Mouse (Mus musculus) MEL (cell line): ENCODE measurements around the gene Rad21l. TPM values are rescaled to one million over a fixed set of nuclear protein-coding genes. Genes with fewer than 3 reads are reported as not detected.

ENCODE experiments used
- DNase-seq: peaks from one replicate; pipeline ENCODE4 v3.0.0; 2011; ENCODE audit warnings: low read depth, low spot score
- H3K27ac ChIP-seq: 2 replicates; pipeline ENCODE4 v1.5.1; 2012; ENCODE audit warnings: low read depth, mild to moderate bottlenecking, control low read depth, low read length, moderate library complexity; ENCODE audit not compliant: control insufficient read depth
- H3K27me3 ChIP-seq, 2 experiments: fragments of 150-350 bp in 1 of 2; sonication (generic) in 1 of 2; 2 replicates each; pipeline ENCODE4 v1.6.1; 2012; ENCODE audit warnings: low read length in 2 of 2, mild to moderate bottlenecking in 2 of 2, improper control_type of control experiment in 1 of 2, moderate library complexity in 1 of 2; ENCODE audit not compliant: insufficient read depth in 2 of 2, control insufficient read depth in 1 of 2
- H3K36me3 ChIP-seq, 2 experiments: 2 replicates each; pipeline ENCODE4 v1.6.1; 2012 to 2014; ENCODE audit warnings: low read length in 2 of 2, improper control_type of control experiment in 1 of 2, inconsistent platforms in 1 of 2, mild to moderate bottlenecking in 1 of 2; ENCODE audit not compliant: insufficient read depth in 2 of 2, control insufficient read depth in 1 of 2
- H3K4me1 ChIP-seq, 2 experiments: fragments of 150-350 bp in 1 of 2; sonication (generic) in 1 of 2; 2 replicates each; pipeline ENCODE4 v1.6.1; 2012; ENCODE audit warnings: low read length in 2 of 2, improper control_type of control experiment in 1 of 2, mild to moderate bottlenecking in 1 of 2; ENCODE audit not compliant: insufficient read depth in 2 of 2, control insufficient read depth in 1 of 2
- H3K4me3 ChIP-seq, 2 experiments: fragments of 150-350 bp in 1 of 2; sonication (generic) in 1 of 2; 2 replicates each; pipeline ENCODE4 v1.5.1; 2012; ENCODE audit warnings: low read depth in 2 of 2, low read length in 2 of 2, mild to moderate bottlenecking in 2 of 2, moderate library complexity in 2 of 2, control low read depth in 1 of 2, improper control_type of control experiment in 1 of 2; ENCODE audit not compliant: control insufficient read depth in 1 of 2, insufficient read depth in 1 of 2
- H3K79me2 ChIP-seq: 2 replicates; pipeline ENCODE4 v1.6.1; 2012; ENCODE audit warnings: mild to moderate bottlenecking, low read length, moderate library complexity; ENCODE audit not compliant: control insufficient read depth, poor library complexity, insufficient read depth
- H3K9ac ChIP-seq: 2 replicates; pipeline ENCODE4 v1.6.1; 2012; ENCODE audit warnings: low read depth, mild to moderate bottlenecking, control low read depth, low read length, moderate library complexity; ENCODE audit not compliant: control insufficient read depth, poor library complexity, severe bottlenecking
- H3K9me3 ChIP-seq: fragments of 150-350 bp; sonication (generic); replicated peaks from 2 replicates; pipeline ENCODE4 v1.6.1; 2012; ENCODE audit warnings: mild to moderate bottlenecking, low read length, improper control_type of control experiment, moderate library complexity; ENCODE audit not compliant: insufficient read depth
- CHD2 ChIP-seq: IDR thresholded peaks from 2 replicates; pipeline ENCODE4 v1.6.1; 2011; ENCODE audit warnings: low read length, improper control_type of control experiment
- CTCF ChIP-seq, 3 experiments: IDR thresholded peaks in 2 of 3; conservative IDR thresholded peaks in 1 of 3; 2 replicates each; pipeline ENCODE4 v1.5.1; 2011 to 2012; ENCODE audit warnings: low read length in 3 of 3, low read depth in 2 of 3, mild to moderate bottlenecking in 2 of 3, improper control_type of control experiment in 1 of 3, inconsistent platforms in 1 of 3, mixed read lengths in 1 of 3, moderate library complexity in 1 of 3; ENCODE audit not compliant: control insufficient read depth in 1 of 3, insufficient read depth in 1 of 3, poor library complexity in 1 of 3, severe bottlenecking in 1 of 3
- ELF1 ChIP-seq: IDR thresholded peaks from 2 replicates; pipeline ENCODE4 v1.6.1; 2014; ENCODE audit warnings: low read depth, mild to moderate bottlenecking, inconsistent platforms, low read length, improper control_type of control experiment, moderate library complexity
- MAZ ChIP-seq: IDR thresholded peaks from 2 replicates; pipeline ENCODE4 v1.6.1; 2012; ENCODE audit warnings: low read depth, mild to moderate bottlenecking, inconsistent platforms, low read length, improper control_type of control experiment
- MEF2A ChIP-seq: IDR thresholded peaks from 2 replicates; pipeline ENCODE4 v1.6.1; 2014; ENCODE audit warnings: low read depth, mild to moderate bottlenecking, inconsistent platforms, low read length, improper control_type of control experiment; ENCODE audit not compliant: poor library complexity, insufficient replicate concordance, severe bottlenecking; ENCODE audit errors: extremely low read depth
- MYB ChIP-seq: IDR thresholded peaks from 2 replicates; pipeline ENCODE4 v1.6.1; 2011; ENCODE audit warnings: mild to moderate bottlenecking, low read depth, low read length, improper control_type of control experiment
- MYC ChIP-seq: IDR thresholded peaks from 2 replicates; pipeline ENCODE4 v1.6.1; 2011; ENCODE audit warnings: low read depth, mild to moderate bottlenecking, low read length, improper control_type of control experiment, moderate library complexity
- NELFE ChIP-seq: IDR thresholded peaks from 2 replicates; pipeline ENCODE4 v1.6.1; 2011; ENCODE audit warnings: low read depth, low read length, improper control_type of control experiment
- NRF1 ChIP-seq: IDR thresholded peaks from 2 replicates; pipeline ENCODE4 v1.6.1; 2014; ENCODE audit warnings: low read depth, mild to moderate bottlenecking, inconsistent platforms, low read length, improper control_type of control experiment, moderate library complexity; ENCODE audit not compliant: poor library complexity, insufficient read depth, severe bottlenecking
- POLR2A ChIP-seq, 2 experiments: IDR thresholded peaks; 2 replicates each; pipeline ENCODE4 v1.6.1; 2011 to 2012; ENCODE audit warnings: low read length in 2 of 2, mild to moderate bottlenecking in 2 of 2, control low read depth in 1 of 2, improper control_type of control experiment in 1 of 2, low read depth in 1 of 2, moderate library complexity in 1 of 2; ENCODE audit not compliant: control insufficient read depth in 1 of 2, insufficient read depth in 1 of 2, poor library complexity in 1 of 2
- RAD21 ChIP-seq: IDR thresholded peaks from 2 replicates; pipeline ENCODE4 v1.6.1; 2011; ENCODE audit warnings: mild to moderate bottlenecking, low read depth, low read length, improper control_type of control experiment
- RCOR1 ChIP-seq: IDR thresholded peaks from 2 replicates; pipeline ENCODE4 v1.6.1; 2012; ENCODE audit warnings: low read depth, mild to moderate bottlenecking, inconsistent platforms, low read length, improper control_type of control experiment
- SIN3A ChIP-seq: IDR thresholded peaks from 2 replicates; pipeline ENCODE4 v1.6.1; 2012; ENCODE audit warnings: low read length, improper control_type of control experiment, inconsistent platforms
- TCF12 ChIP-seq: IDR thresholded peaks from 2 replicates; pipeline ENCODE4 v1.6.1; 2014; ENCODE audit warnings: low read depth, mild to moderate bottlenecking, inconsistent platforms, low read length, improper control_type of control experiment, moderate library complexity
- USF1 ChIP-seq: IDR thresholded peaks from 2 replicates; pipeline ENCODE4 v1.6.1; 2014; ENCODE audit warnings: low read depth, mild to moderate bottlenecking, inconsistent platforms, low read length, improper control_type of control experiment, moderate library complexity
- USF2 ChIP-seq, 2 experiments: IDR thresholded peaks; 2 replicates each; pipeline ENCODE4 v1.6.1; 2011 to 2012; ENCODE audit warnings: improper control_type of control experiment in 2 of 2, low read length in 2 of 2, borderline replicate concordance in 1 of 2, inconsistent platforms in 1 of 2, low read depth in 1 of 2, mild to moderate bottlenecking in 1 of 2; ENCODE audit not compliant: insufficient read depth in 1 of 2
- ZC3H11A ChIP-seq: IDR thresholded peaks from 2 replicates; pipeline ENCODE4 v1.6.1; 2012; ENCODE audit warnings: low read depth, mild to moderate bottlenecking, inconsistent platforms, low read length, improper control_type of control experiment
- ZNF384 ChIP-seq: IDR thresholded peaks from 2 replicates; pipeline ENCODE4 v1.6.1; 2012; ENCODE audit warnings: low read depth, mild to moderate bottlenecking, inconsistent platforms, low read length, improper control_type of control experiment
- polyA plus RNA-seq, 2 experiments: library from polyadenylated mRNA; stranded (reverse) in 1 of 2; unstranded in 1 of 2; fragments of >175 nt in 1 of 2; fragments of >200 nt in 1 of 2; gene quantifications; 2 replicates each; pipeline versions ENCODE4 v1.2.1 to v1.2.4; 2012; ENCODE audit warnings: low replicate concordance in 2 of 2, low read depth in 1 of 2; ENCODE audit not compliant: insufficient read length in 2 of 2, insufficient read depth in 1 of 2, missing spikeins in 1 of 2
- total RNA-seq: library from RNA; depleted of rRNA; stranded (reverse); fragments of 300-350 nt; gene quantifications from 2 replicates; pipeline ENCODE4 v1.2.3, GENCODE M21; 2012

Gene Rad21l
- total and polyA plus RNA-seq, 3 experiments = not detected

GRCm38 (mm10) chr2:151715526-151715925 lies 47.2 kb upstream of the Rad21l start:
- H3K4me1 ChIP-seq = no peaks in the 10 kb centered on the region
- no peak for DNase-seq
- no peaks in the 10 kb centered on the region for H3K27me3 ChIP-seq
- TF ChIP-seq MEF2A (no peak), USF1 (no peak), ZC3H11A (no peak), NELFE (no peak), MYB (no peak), NRF1 (no peak), USF2 (IDR thresholded peaks at IDR 0.05; ENCODE audit: borderline replicate concordance in 1 of 2, insufficient read depth in 1 of 2, low read depth in 1 of 2, low read length in 2 of 2) (no peak), RAD21 (no peak), MAZ (no peak), CHD2 (no peak), TCF12 (no peak), ELF1 (no peak), POLR2A (IDR thresholded peaks at IDR 0.05; ENCODE audit: control insufficient read depth in 1 of 2, insufficient read depth in 1 of 2, low read depth in 1 of 2, low read length in 2 of 2, poor library complexity in 1 of 2) (no peak)
- no peaks in the 10 kb centered on the region; a peak in 1 of 4 replicates for H3K36me3 ChIP-seq
- H3K4me3 ChIP-seq = no peak overlapping the region
- H3K9me3 ChIP-seq = no peaks in the 10 kb centered on the region
- H3K9ac ChIP-seq = no peak overlapping the region
- no peak overlapping the region for H3K27ac ChIP-seq
- H3K79me2 ChIP-seq = no peaks in the 10 kb centered on the region

- H3K27ac ChIP-seq = no peak overlapping the region
- H3K9ac ChIP-seq = no peak overlapping the region
- TF ChIP-seq SIN3A = peak; percentile 46; the same call in 1 of the 2 replicates
- no peak for TF ChIP-seq USF1
- no peak for TF ChIP-seq NELFE
- TF ChIP-seq MYC = no peak
- H3K27me3 ChIP-seq = no peaks in the 10 kb centered on the region
- H3K79me2 ChIP-seq = no peaks in the 10 kb centered on the region
- no peaks in the 10 kb centered on the region for H3K4me1 ChIP-seq
- no peaks in the 10 kb centered on the region; a peak in 1 of 4 replicates for H3K36me3 ChIP-seq
- no peak overlapping the region for H3K4me3 ChIP-seq
- peak; percentile 72 for DNase-seq
- H3K9me3 ChIP-seq = no peaks in the 10 kb centered on the region
Observed at GRCm38 (mm10) chr2:151712647-151713046, 44.3 kb upstream of the Rad21l start.

- no peaks in the 10 kb centered on the region for H3K4me1 ChIP-seq
- H3K9ac ChIP-seq = no peak overlapping the region
- H3K36me3 ChIP-seq = no peaks in the 10 kb centered on the region
- H3K27ac ChIP-seq = no peak overlapping the region
- DNase-seq = no peak
- H3K27me3 ChIP-seq = no peaks in the 10 kb centered on the region
- H3K4me3 ChIP-seq = no peak overlapping the region
- no peaks in the 10 kb centered on the region for H3K79me2 ChIP-seq
- H3K9me3 ChIP-seq = no peaks in the 10 kb centered on the region
- TF ChIP-seq ZNF384 (no peak), CTCF (IDR thresholded peaks at IDR 0.05 in 2 of 3, conservative IDR thresholded peaks at IDR 0.05 in 1 of 3; ENCODE audit: control insufficient read depth in 1 of 3, insufficient read depth in 1 of 3, low read depth in 2 of 3, low read length in 3 of 3, poor library complexity in 1 of 3, severe bottlenecking in 1 of 3) (no peak), RCOR1 (no peak)
- TF ChIP-seq, all 39 proteins: peak for 0
Observed at GRCm38 (mm10) chr2:151702851-151703190, 34.5 kb upstream of the Rad21l start.
